Mouse (Mus musculus): ENCODE data around the gene Ephb3.
"Not testable (repeated sequence)": the region's sequence is repeated elsewhere in the genome, so short reads cannot be mapped to it uniquely, and the experiment has no call there.

Gene Ephb3

GRCm38 (mm10) chr16:21204367-21205092, at the start of gene Ephb3:
Gene Ephb3, plus strand, starts transcription at chr16:21204755.
- peak; percentile 99 for DNase-seq (ENCODE audit: low spot score in 2 of 2)

GRCm38 (mm10) chr16:21156261-21156660, 48.3 kb upstream of the Ephb3 start:
- DNase-seq (ENCODE audit: low spot score in 2 of 2): not testable (repeated sequence)

- DNase-seq (ENCODE audit: low spot score in 2 of 2): not testable (repeated sequence)
These were observed 45.3 kb upstream of the Ephb3 start for GRCm38 (mm10) chr16:21159226-21159625.

GRCm38 (mm10) chr16:21163423-21163822, 41.1 kb upstream of the Ephb3 start:
- DNase-seq (ENCODE audit: low spot score in 2 of 2): not testable (repeated sequence)

GRCm38 (mm10) chr16:21165343-21166220, 39.0 kb upstream of the Ephb3 start:
- DNase-seq (ENCODE audit: low spot score in 2 of 2): peak in 1 of 2 experiments; percentile 7

- no peak for DNase-seq (ENCODE audit: low spot score in 2 of 2)
These were observed 35.8 kb upstream of the Ephb3 start for GRCm38 (mm10) chr16:21168730-21169129.

- DNase-seq (ENCODE audit: low spot score in 2 of 2): no peak
These were observed 29.3 kb upstream of the Ephb3 start for GRCm38 (mm10) chr16:21175236-21175635.

- DNase-seq (ENCODE audit: low spot score in 2 of 2): no peak
These were observed 22.4 kb upstream of the Ephb3 start for GRCm38 (mm10) chr16:21182108-21182507.

GRCm38 (mm10) chr16:21184697-21185096, 19.9 kb upstream of the Ephb3 start:
- no peak for DNase-seq (ENCODE audit: low spot score in 2 of 2)

- no peak for DNase-seq (ENCODE audit: low spot score in 2 of 2)
These were observed 17.0 kb upstream of the Ephb3 start for GRCm38 (mm10) chr16:21187568-21187967.

GRCm38 (mm10) chr16:21188345-21188744, 16.2 kb upstream of the Ephb3 start:
- DNase-seq (ENCODE audit: low spot score in 2 of 2): no peak

GRCm38 (mm10) chr16:21191569-21191968, 13.0 kb upstream of the Ephb3 start:
- no peak for DNase-seq (ENCODE audit: low spot score in 2 of 2)

GRCm38 (mm10) chr16:21192509-21193354, 11.8 kb upstream of the Ephb3 start:
- DNase-seq (ENCODE audit: low spot score in 2 of 2): no peak

- DNase-seq (ENCODE audit: low spot score in 2 of 2): no peak
These were observed 10.4 kb upstream of the Ephb3 start for GRCm38 (mm10) chr16:21194182-21194581.

GRCm38 (mm10) chr16:21195260-21195866, 9.2 kb upstream of the Ephb3 start:
- DNase-seq (ENCODE audit: low spot score in 2 of 2): no peak

- no peak for DNase-seq (ENCODE audit: low spot score in 2 of 2)
These were observed 8.0 kb upstream of the Ephb3 start for GRCm38 (mm10) chr16:21196576-21196975.

GRCm38 (mm10) chr16:21197542-21197941, 7.0 kb upstream of the Ephb3 start:
- DNase-seq (ENCODE audit: low spot score in 2 of 2): no peak

- DNase-seq (ENCODE audit: low spot score in 2 of 2): no peak
These were observed 6.5 kb upstream of the Ephb3 start for GRCm38 (mm10) chr16:21198006-21198405.

- no peak for DNase-seq (ENCODE audit: low spot score in 2 of 2)
These were observed 6.0 kb upstream of the Ephb3 start for GRCm38 (mm10) chr16:21198529-21198928.

GRCm38 (mm10) chr16:21199426-21199825, 5.1 kb upstream of the Ephb3 start:
- no peak for DNase-seq (ENCODE audit: low spot score in 2 of 2)

- DNase-seq (ENCODE audit: low spot score in 2 of 2): no peak
These were observed 1.8 kb upstream of the Ephb3 start for GRCm38 (mm10) chr16:21202731-21203130.
